Mouse (Mus musculus) liver, embryonic 16.5 days (tissue): ENCODE results near the gene Ncbp3. TPM values are rescaled to one million over a fixed set of nuclear protein-coding genes. Genes with fewer than 3 reads are reported as not detected.

Experiments used
- ATAC-seq: fragments of 200-750 bp; cut with Nextera tagmentation; 2 replicates; pipeline ENCODE4 v1.8.0; 2017; ENCODE audit warnings: low read depth, mild to moderate bottlenecking, moderate number of reproducible peaks, moderate library complexity
- H3K27ac ChIP-seq: fragments of 300-500 bp; sonication (generic); 2 replicates; pipeline ENCODE4 v1.5.1; 2014; ENCODE audit warnings: mild to moderate bottlenecking, low read length
- H3K27me3 ChIP-seq: fragments of 300-500 bp; sonication (generic); 2 replicates; pipeline ENCODE4 v1.6.1; 2014; ENCODE audit warnings: low read depth, low read length, mixed read lengths; ENCODE audit not compliant: control insufficient read depth, insufficient read depth
- H3K36me3 ChIP-seq: fragments of 300-500 bp; sonication (generic); 2 replicates; pipeline ENCODE4 v1.6.1; 2014; ENCODE audit warnings: mild to moderate bottlenecking; ENCODE audit not compliant: control insufficient read depth, insufficient read depth
- H3K4me1 ChIP-seq: fragments of 300-500 bp; sonication (generic); 2 replicates; pipeline ENCODE4 v1.6.1; 2014; ENCODE audit warnings: low read depth, low read length, mixed read lengths; ENCODE audit not compliant: control insufficient read depth
- H3K4me2 ChIP-seq: fragments of 300-500 bp; sonication (generic); 2 replicates; pipeline ENCODE4 v1.6.1; 2014; ENCODE audit warnings: low read depth, low read length, mixed read lengths
- H3K4me3 ChIP-seq: fragments of 300-500 bp; sonication (generic); 2 replicates; pipeline ENCODE4 v1.5.1; 2014; ENCODE audit warnings: low read depth, mild to moderate bottlenecking, low read length
- H3K9ac ChIP-seq: fragments of 300-500 bp; sonication (generic); 2 replicates; pipeline ENCODE4 v1.6.1; 2014; ENCODE audit warnings: low read depth, low read length
- H3K9me3 ChIP-seq: fragments of 300-500 bp; sonication (generic); replicated peaks from 2 replicates; pipeline ENCODE4 v1.6.1; 2016; ENCODE audit warnings: low read length; ENCODE audit not compliant: control insufficient read depth
- WGBS: fragments of 180-500 bp; shearing (Covaris S2); extraction: QIAGEN DNeasy Blood & Tissue Kit; methylation state at CpG from one replicate; pipeline ENCODE4 v1.1.7; 2014; ENCODE audit not compliant: insufficient replicate concordance; 5-methylcytosine and 5-hydroxymethylcytosine counted together
- polyA plus RNA-seq: library from polyadenylated mRNA; unstranded; fragments of >200 nt; fragmentation: Nextera tagmentation; extraction: Ambion mirVana; gene quantifications from 2 replicates; pipeline ENCODE4 v1.2.1, GENCODE M21; 2015

Gene Ncbp3
- polyA plus RNA-seq: 4.2 and 4.3 TPM in 2 replicates

DNA sequence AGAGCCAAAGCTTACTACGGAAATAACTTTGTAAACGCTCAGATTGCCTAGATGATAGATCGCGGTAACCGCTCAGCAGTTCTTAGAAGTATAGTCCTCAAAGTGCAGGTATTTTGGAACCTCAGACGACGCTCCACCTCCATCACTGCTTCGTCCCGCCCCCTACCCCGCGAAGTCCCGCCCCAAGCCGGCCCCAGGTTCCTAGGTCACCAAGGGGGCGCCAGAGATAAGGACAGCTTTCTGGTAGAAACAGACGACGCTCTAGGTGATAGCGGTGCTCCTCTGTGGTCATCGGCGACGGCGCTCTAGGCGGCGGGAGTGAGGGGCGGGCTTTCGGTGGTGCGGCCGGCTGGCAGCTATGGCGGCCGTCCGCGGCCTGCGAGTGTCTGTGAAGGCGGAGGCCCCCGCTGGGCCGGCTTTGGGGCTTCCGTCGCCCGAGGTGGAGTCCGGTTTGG lies at the start of gene Ncbp3:
Ncbp3 (plus strand) TSS at position 242 of the 455 bp plus-strand sequence.
- Histone ChIP-seq H3K9me3 (no peaks in the 10 kb centered on the region), H3K4me2 (peak within 1 kb of the TSS; percentile 81), H3K4me3 (peak within 1 kb of the TSS; percentile 95), H3K27me3 (no peaks in the 10 kb centered on the region), H3K4me1 (peaks cover 14% of the 10 kb centered on the region), H3K27ac (peak within 1 kb of the TSS; percentile 87), H3K36me3 (peaks cover 15% of the 10 kb centered on the region), H3K9ac (peak within 1 kb of the TSS; percentile 97)
- ATAC-seq: peak; percentile 95
- WGBS: under 1% methylated on average over 39 of the region's 39 CpGs

DNA sequence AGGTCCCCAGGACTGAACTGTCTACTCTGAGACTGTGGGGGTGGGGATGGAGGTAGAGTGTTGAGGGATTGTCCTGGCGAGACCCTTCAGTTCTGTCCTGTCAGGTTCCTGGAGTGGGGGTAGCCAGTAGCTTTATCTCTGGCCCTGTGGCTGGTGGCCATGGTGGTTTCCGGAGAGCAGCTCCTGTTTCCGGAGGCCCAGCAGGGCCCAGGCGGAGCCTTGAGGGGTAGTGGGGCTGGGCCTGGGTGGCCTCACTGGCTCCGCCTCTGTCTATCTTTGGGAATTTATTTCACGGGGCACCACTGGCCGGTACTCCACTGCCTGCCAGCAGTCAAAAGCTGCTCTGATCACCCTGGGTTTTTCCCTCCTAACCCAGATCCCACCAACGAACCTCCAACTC lies 48.8 kb upstream of the Ncbp3 start, which contains the start of gene P2rx1:
P2rx1 (plus strand) TSS at position 333 of the 400 bp plus-strand sequence.
- peak; percentile 64 for ATAC-seq

DNA sequence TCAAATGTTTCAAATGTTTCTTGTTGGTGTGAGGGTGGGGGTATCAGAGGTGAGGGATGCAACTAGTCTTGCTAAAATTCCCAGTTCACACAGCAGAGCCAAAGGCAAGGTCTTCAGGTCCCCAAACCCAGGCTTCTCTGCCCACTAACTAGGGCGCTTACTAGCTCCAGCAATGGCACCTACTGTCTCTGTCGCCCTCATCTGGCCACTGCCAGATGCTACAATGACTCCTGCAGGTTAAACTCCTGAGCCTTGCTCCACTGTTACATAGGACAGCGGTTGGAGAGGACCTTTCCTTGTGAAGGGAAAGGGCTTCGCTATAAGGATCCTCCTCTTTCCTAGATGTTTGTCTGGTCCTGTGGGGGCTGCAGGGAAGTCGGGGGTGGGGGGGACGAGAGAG lies 46.6 kb upstream of the Ncbp3 start:
- 3% methylated on average over 6 of the region's 6 CpGs for WGBS
- Histone ChIP-seq H3K4me2 (no peak overlapping the region), H3K27me3 (no peaks in the 10 kb centered on the region), H3K36me3 (no peaks in the 10 kb centered on the region), H3K4me3 (no peak overlapping the region), H3K4me1 (peaks cover 3% of the 10 kb centered on the region), H3K9ac (no peak overlapping the region), H3K27ac (no peak overlapping the region), H3K9me3 (no peaks in the 10 kb centered on the region)
- ATAC-seq: no peak

More for the DNA sequence above, 48.8 kb upstream of the Ncbp3 start, which contains the start of gene P2rx1:
- WGBS: 9% methylated on average over 8 of the region's 8 CpGs
- Histone ChIP-seq H3K4me3 (peak within 1 kb of the TSS; percentile 36), H3K36me3 (no peaks in the 10 kb centered on the region), H3K9me3 (no peaks in the 10 kb centered on the region), H3K4me1 (peaks cover 3% of the 10 kb centered on the region), H3K4me2 (peak within 1 kb of the TSS; percentile 29), H3K27me3 (no peaks in the 10 kb centered on the region), H3K9ac (peak within 1 kb of the TSS; percentile 12; the same call in 1 of the 2 replicates), H3K27ac (no peak within 1 kb of the TSS)

DNA sequence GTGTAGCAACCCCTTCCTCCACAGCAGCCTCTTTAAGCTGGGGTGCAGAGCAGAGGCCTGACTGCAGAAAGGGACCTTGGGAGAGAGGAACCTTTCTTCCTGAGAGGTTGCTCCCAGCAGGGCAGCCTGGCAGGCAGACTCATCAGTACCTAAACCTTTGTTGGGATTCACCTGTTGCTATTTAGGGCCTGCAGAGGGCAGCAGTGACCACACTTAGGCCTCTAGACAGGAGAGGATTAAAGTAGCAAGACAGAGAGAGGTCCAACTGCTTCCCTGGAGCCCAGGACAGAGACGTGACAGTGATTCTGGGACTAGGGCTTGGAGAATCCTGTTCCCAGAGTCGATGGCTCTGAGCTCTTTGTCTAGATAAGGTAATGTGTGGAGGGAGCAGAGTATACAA lies 41.2 kb upstream of the Ncbp3 start:
- H3K27ac ChIP-seq: no peak overlapping the region
- 8% methylated on average over 2 of the region's 2 CpGs for WGBS
- no peak overlapping the region for H3K4me2 ChIP-seq
- no peak overlapping the region for H3K9ac ChIP-seq
- H3K4me3 ChIP-seq: no peak overlapping the region
- H3K36me3 ChIP-seq: no peaks in the 10 kb centered on the region
- ATAC-seq: peak; percentile 39; the same call in 1 of the 2 replicates
- no peaks in the 10 kb centered on the region for H3K27me3 ChIP-seq
- no peaks in the 10 kb centered on the region for H3K9me3 ChIP-seq
- H3K4me1 ChIP-seq: no peaks in the 10 kb centered on the region

GRCm38 (mm10) chr11:73007113-73007512 lies 40.5 kb upstream of the Ncbp3 start:
- no peak overlapping the region for H3K27ac ChIP-seq
- H3K9ac ChIP-seq: no peak overlapping the region
- H3K4me2 ChIP-seq: no peak overlapping the region
- no peaks in the 10 kb centered on the region for H3K9me3 ChIP-seq
- H3K27me3 ChIP-seq: no peaks in the 10 kb centered on the region
- no peaks in the 10 kb centered on the region for H3K36me3 ChIP-seq
- no peak overlapping the region for H3K4me3 ChIP-seq
- H3K4me1 ChIP-seq: no peaks in the 10 kb centered on the region
- WGBS: 52% methylated on average over 3 of the region's 3 CpGs
- ATAC-seq: no peak

DNA sequence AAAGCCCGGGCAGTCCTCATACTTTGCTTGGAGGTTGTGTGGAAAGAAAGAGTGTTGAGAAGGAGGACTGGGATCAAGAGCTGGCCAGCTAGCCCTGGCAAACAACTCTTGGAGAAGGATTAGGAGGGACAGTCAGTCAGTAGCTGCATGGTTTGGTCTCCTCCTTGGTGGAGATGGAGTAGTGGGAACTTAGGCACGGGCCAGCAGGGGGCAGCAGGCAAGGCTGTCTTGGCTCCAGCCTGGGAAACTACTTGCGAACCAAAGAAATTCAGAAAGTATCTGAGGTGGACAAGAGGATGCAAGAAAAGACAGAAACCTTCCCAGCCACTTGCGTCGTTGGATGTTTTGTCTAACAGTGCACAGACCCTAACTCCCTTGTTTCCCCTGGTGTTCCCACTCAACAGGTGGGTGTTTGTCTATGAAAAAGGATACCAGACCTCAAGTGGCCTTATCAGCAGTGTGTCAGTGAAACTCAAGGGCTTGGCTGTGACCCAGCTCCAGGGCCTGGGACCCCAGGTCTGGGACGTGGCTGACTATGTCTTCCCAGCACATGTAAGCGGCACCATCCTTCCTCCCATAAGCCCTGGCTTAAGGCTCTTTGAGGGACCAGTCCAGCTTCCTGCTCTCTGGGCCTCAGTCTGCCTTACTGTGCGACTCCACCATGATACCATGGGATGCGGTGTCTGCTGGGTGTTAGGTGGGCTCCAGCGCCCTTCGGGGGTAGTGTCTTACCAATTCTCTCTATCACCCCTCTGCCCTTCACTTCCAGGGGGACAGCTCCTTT lies 39.7 kb upstream of the Ncbp3 start:
- Histone ChIP-seq H3K9ac (no peak overlapping the region), H3K27me3 (no peaks in the 10 kb centered on the region), H3K4me2 (no peak overlapping the region), H3K4me1 (no peaks in the 10 kb centered on the region), H3K36me3 (no peaks in the 10 kb centered on the region), H3K4me3 (no peak overlapping the region), H3K9me3 (no peaks in the 10 kb centered on the region), H3K27ac (no peak overlapping the region)
- WGBS: 53% methylated on average over 11 of the region's 11 CpGs
- no peak for ATAC-seq

DNA sequence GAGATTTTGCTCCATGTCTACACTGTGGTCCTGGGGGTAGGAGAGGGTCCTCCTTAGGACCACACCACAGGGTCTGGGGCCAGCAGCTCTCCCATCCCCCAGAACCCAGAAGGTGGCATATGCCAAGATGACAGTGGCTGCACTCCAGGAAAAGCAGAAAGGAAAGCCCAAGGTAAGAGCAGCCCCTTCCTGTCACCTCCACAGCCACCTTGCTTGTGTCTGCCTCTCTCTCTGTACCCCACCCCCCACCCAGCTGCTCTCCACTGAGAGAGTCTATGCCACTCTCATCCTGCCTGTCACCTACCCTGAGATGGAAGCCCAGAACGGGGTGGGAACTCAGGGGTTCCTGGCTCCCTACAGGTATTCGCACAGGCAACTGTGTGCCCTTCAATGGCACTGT lies 38.8 kb upstream of the Ncbp3 start:
- Histone ChIP-seq H3K9ac (no peak overlapping the region), H3K4me2 (no peak overlapping the region), H3K9me3 (no peaks in the 10 kb centered on the region), H3K4me1 (no peaks in the 10 kb centered on the region), H3K4me3 (no peak overlapping the region), H3K27me3 (no peaks in the 10 kb centered on the region), H3K36me3 (no peaks in the 10 kb centered on the region), H3K27ac (no peak overlapping the region)
- no peak for ATAC-seq
- WGBS: 63% methylated on average over 2 of the region's 2 CpGs

DNA sequence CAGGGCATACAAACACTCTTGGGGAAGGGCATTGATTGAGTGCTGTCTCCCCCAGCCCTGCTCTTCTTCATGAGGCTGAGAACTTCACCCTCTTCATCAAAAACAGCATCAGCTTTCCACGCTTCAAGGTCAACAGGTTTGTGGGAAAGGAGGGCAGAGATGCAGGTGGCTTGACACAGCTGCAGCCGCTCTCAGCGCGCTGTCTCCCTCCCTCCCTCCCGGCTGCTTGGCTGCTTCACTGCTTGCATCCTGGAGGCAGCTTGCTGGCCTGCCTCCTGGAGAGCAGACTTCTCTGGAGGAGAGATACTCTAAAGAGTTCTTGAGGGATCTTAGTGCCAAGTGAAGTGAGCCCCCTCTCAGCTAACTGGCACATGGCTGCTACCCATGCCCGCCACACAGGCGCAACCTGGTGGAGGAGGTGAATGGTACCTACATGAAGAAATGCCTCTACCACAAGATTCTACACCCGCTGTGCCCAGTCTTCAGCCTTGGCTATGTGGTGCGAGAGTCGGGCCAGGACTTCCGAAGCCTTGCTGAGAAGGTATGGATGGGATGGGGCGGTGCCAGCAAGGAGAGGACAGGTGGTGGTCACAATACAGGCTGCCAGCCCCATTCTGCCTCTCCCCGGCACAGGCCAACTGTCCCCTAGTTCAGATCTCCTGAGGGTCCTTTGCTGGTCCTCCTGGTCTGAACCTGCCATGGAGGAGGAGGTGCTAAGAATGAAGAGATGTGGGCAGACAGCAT lies 37.9 kb upstream of the Ncbp3 start:
- Histone ChIP-seq H3K36me3 (no peaks in the 10 kb centered on the region), H3K4me2 (no peak overlapping the region), H3K4me3 (no peak overlapping the region), H3K4me1 (no peaks in the 10 kb centered on the region), H3K9me3 (no peaks in the 10 kb centered on the region), H3K9ac (no peak overlapping the region), H3K27ac (no peak overlapping the region), H3K27me3 (no peaks in the 10 kb centered on the region)
- ATAC-seq: no peak
- WGBS: 70% methylated on average over 13 of the region's 13 CpGs

- peaks cover 11% of the 10 kb centered on the region for H3K27me3 ChIP-seq
- no peak for ATAC-seq
- H3K4me3 ChIP-seq: no peak overlapping the region
- no peaks in the 10 kb centered on the region for H3K36me3 ChIP-seq
- H3K9ac ChIP-seq: no peak overlapping the region
- WGBS: 46% methylated on average over 5 of the region's 5 CpGs
- H3K9me3 ChIP-seq: no peaks in the 10 kb centered on the region
- H3K4me2 ChIP-seq: no peak overlapping the region
- H3K27ac ChIP-seq: no peak overlapping the region
- H3K4me1 ChIP-seq: peaks cover 5% of the 10 kb centered on the region
Measured at GRCm38 (mm10) chr11:73013981-73014380, 33.6 kb upstream of the Ncbp3 start.
